Mouse (Mus musculus): ENCODE data around the gene Rpl41. TPM values are rescaled to one million over a fixed set of nuclear protein-coding genes. Genes with fewer than 3 reads are reported as not detected.

Gene Rpl41
- polyA plus RNA-seq (2015; fragmentation: Nextera tagmentation; extraction: Ambion mirVana): 2,536 and 2,780 TPM in 2 replicates

DNA sequence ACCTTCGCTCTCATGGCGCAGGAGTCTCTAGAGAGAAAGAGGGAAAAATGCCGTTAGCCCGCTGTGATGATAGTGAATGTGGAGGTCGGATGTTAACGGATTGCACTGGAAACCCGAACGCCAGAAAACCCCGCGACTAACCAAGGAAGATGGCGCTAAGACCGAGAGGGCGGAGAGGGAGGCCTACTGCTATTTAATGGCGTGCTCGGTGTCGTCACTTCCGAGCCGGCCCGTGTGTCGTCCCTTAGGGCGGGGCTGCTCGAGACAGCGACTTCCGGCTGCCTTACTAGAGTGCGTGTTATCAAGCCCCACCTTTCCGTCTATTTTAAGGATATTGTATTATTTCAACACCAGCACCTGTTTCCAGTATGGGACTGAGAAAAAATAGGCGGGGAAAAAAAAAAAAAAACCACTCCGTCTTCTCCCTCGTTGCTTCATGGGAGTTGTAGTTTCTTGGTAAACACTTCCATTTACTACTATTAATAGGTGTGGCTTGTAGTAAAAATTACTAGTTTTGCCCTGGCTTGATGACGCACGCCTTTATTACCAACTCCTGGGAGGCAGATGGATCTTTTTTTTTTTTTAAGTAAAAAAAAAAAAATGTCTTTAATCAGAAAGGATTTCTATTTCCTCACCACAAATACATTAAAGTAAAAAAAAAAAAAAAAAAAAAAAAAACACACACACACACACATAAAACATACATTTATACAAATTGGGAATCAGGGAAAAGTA lies at the start of gene Rpl41:
Gene Rpl41 (minus strand): TSS at position 359 of the 735 bp plus-strand sequence.

DNA sequence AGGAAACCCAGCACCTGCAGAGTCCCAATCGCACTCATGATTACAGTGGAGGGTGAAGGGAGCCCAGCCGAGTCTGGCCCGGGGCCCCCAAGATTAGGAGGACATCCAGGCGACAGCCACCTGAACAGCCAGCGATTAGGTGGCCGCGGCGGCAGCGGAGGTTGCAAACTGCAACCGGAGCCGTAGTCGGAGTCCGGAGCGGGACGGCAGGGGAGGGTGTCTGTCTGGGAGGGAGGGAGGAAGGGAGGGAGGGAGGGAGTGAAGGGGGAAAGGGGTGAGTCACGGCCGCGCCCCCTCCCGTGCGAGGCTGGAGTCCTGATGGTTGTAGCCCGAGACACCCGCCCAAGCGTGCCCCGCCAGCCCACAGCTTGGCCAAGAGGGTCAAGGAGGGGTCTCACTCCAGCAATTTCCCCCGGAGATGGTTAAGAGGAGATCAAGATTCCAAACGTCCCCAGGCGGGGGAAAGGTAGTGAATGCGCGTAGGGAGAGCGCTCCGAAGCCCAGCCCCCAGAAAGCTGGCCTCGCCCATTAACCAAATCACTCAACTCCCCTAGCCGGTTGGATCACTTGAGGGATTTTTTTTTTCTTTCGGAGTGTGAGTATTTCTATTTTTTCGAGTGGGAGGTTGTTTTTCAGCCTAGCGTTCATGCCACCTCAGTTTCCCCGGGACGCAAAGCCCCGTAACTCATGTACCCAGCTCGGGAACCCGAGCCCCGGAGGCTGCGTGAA lies 40.5 kb upstream of the Rpl41 start, which contains the start of gene Erbb3:
Gene Erbb3 (minus strand): TSS at position 189 of the 729 bp plus-strand sequence.

DNA sequence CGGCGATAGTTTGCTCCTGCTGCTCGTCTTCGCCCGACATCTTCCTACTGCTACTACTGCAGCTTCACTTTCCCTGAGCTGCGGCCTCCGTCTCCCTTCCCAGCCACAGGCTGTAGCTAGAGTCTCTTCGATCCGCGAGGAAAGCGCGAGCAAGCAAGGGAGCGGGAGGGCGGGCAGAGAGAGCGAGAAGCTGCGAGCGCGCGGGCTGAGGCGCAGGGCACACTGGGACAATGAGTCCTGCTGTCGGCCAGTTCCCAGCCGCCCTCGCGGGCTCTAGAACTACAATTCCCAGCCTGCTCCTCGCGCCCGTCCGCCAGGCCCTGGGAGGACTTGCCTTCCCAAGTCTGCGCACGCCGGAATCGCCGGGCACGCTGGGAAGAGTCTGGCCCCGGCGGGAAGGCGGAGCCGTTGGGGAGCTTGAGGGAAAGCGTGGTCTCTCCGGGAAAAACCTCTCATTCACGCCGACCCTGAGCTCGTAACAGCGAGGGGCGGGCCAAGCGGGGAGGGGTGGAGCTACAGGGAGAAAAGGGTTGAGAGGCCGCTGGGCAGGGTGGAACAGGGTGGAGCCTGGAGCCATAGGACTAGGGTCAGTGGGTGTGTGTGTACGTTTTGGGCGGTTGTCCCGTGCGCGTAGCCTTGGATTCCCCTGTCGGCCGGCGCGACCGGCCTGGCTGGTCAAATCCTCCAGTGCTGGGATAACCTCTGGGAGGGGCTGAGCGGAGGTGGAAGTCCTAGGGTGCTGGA lies 16.9 kb upstream of the Rpl41 start, which contains the start of gene Pa2g4:
Gene Pa2g4 (minus strand): TSS at position 200 of the 744 bp plus-strand sequence.

DNA sequence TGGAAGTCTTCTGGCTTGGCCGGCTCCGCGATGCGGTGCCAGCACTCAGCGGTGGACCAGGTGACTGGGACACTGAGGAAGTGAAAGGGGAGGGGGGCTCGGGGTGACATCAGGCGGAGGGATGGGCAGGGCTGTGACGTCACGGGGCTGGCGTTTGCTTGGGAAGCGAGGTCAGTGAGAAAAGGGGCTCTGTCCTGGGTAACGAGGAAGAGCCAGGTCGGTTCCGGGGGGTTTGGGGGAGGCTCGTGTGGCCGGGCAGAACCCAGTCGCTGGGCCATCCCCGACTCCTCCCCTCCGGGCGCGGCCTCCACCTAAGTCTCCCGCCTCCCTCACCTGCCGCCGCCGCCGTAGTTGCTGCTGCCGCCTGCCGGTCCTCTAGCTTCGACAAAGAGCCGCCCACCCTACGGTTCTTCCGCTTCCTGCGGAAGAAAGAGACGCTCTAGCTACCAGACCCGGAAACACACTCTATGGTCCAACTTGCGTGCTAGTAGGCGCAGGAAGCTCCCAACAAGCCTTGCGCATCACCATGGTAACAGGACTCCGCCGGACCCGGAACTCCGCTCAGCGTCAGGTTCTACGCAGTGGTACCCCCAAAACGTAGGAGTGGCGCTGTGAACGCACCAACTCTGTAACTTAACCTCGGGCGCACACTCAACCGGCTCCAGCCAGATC lies 1.6 kb downstream of the Rpl41 start, which contains the start of gene Zc3h10:
Gene Zc3h10 (minus strand): TSS at position 414 of the 672 bp plus-strand sequence.

DNA sequence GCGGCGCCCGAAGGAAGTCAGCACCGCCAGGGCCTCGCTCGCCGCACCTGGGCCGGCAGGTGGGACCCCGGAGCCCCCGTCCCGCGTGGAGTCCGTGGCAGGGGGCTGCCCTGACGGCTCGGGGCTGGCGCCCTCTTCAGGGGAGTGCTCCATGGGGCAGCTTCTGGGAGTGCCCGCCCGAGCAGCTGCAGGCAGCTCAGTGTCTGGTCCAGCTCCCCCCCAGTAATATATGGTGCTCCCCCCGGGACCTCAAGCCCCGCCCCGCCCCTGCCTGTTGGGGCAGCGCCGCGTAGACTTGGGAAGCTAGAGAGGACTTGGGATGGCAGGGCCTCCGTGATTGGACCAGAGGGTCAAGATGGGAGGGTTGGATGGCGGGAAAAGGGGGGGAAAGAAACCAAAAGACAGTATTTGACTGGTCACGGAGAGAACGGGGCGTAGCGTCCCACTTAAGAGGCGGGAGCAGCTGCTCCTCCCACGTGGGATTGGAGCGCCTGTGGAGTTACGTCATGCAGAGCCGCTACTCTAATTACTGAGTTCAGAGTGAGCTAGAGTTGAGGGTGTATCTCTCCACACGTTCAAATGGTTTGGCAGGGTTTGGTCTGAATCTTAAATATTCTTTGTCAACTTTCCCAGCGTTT lies 23.3 kb downstream of the Rpl41 start, which contains the start of gene Esyt1:
Gene Esyt1 (minus strand): TSS at position 201 of the 638 bp plus-strand sequence.

DNA sequence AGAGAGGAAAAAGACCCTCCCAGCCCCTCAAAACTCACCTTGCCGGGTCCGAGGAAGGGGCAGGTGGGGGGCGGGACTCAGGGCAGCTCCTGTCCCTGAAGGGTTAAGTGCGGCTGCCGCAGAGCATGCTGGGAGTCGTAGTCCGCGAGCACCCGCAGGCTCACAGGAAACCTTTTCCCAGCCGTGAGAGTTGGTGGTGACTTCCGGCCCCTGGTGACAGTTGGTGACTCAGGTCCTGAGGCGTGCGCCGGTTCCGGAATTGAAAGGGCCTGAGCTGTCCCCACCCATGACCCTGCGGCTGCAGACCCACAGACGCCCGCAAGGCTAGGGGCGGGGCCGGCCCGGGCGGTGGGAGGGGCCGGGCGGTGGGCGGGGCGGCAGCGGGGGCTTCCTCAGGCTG lies 50.5 kb downstream of the Rpl41 start, which contains the start of gene Myl6b:
Gene Myl6b (minus strand): TSS at position 96 of the 400 bp plus-strand sequence.

Small RNAs within 50 kb of the gene (microRNA-seq; reads per million reads assigned to microRNA genes)
- gene Gm47275: not detected
- not detected for gene Mir6916
- not detected for gene Mir6917

Other genes with a start within 250 kb of the Rpl41 start
- 11.9 and 14.3 TPM in 2 replicates for gene Pan2, start 246.0 kb downstream of the Rpl41 start, polyA plus RNA-seq (2015; fragmentation: Nextera tagmentation; extraction: Ambion mirVana)
- 196 and 205 TPM in 2 replicates for gene Cnpy2, start 226.8 kb downstream of the Rpl41 start, polyA plus RNA-seq (2015; fragmentation: Nextera tagmentation; extraction: Ambion mirVana)
- gene Cs, start 211.6 kb downstream of the Rpl41 start, polyA plus RNA-seq (2015; fragmentation: Nextera tagmentation; extraction: Ambion mirVana): 251 and 275 TPM in 2 replicates
- gene Coq10a, start 180.3 kb downstream of the Rpl41 start, polyA plus RNA-seq (2015; fragmentation: Nextera tagmentation; extraction: Ambion mirVana): 53.4 and 56.3 TPM in 2 replicates
- 10.7 and 13.3 TPM in 2 replicates for gene Ankrd52, start 172.2 kb downstream of the Rpl41 start, polyA plus RNA-seq (2015; fragmentation: Nextera tagmentation; extraction: Ambion mirVana)
- gene Slc39a5, start 148.1 kb downstream of the Rpl41 start, polyA plus RNA-seq (2015; fragmentation: Nextera tagmentation; extraction: Ambion mirVana): 0.67 and 1.3 TPM in 2 replicates
- gene Nabp2, start 137.8 kb downstream of the Rpl41 start, polyA plus RNA-seq (2015; fragmentation: Nextera tagmentation; extraction: Ambion mirVana): 145 TPM in 2 replicates
- gene Rnf41, start 137.6 kb downstream of the Rpl41 start, polyA plus RNA-seq (2015; fragmentation: Nextera tagmentation; extraction: Ambion mirVana): 65.5 and 72.9 TPM in 2 replicates
- 93.1 and 115 TPM in 2 replicates for gene Smarcc2, start 90.1 kb downstream of the Rpl41 start, polyA plus RNA-seq (2015; fragmentation: Nextera tagmentation; extraction: Ambion mirVana)
- 1,126 and 1,148 TPM in 2 replicates for gene Myl6, start 55.2 kb downstream of the Rpl41 start, polyA plus RNA-seq (2015; fragmentation: Nextera tagmentation; extraction: Ambion mirVana)
- 8.3 and 8.4 TPM in 2 replicates for gene Myl6b, start 50.6 kb downstream of the Rpl41 start, polyA plus RNA-seq (2015; fragmentation: Nextera tagmentation; extraction: Ambion mirVana)
- gene Esyt1, start 23.4 kb downstream of the Rpl41 start, polyA plus RNA-seq (2015; fragmentation: Nextera tagmentation; extraction: Ambion mirVana): 16.5 and 17.8 TPM in 2 replicates
- gene Zc3h10, start 1.5 kb downstream of the Rpl41 start, polyA plus RNA-seq (2015; fragmentation: Nextera tagmentation; extraction: Ambion mirVana): 13.7 and 14.0 TPM in 2 replicates
- gene Pa2g4, start 16.7 kb upstream of the Rpl41 start, polyA plus RNA-seq (2015; fragmentation: Nextera tagmentation; extraction: Ambion mirVana): 97.4 and 109 TPM in 2 replicates
- 2.8 and 3.5 TPM in 2 replicates for gene Erbb3, start 40.3 kb upstream of the Rpl41 start, polyA plus RNA-seq (2015; fragmentation: Nextera tagmentation; extraction: Ambion mirVana)
- gene Rps26, start 77.4 kb upstream of the Rpl41 start, polyA plus RNA-seq (2015; fragmentation: Nextera tagmentation; extraction: Ambion mirVana): 392 and 465 TPM in 2 replicates
- 9.8 and 13.8 TPM in 2 replicates for gene Ikzf4, start 96.7 kb upstream of the Rpl41 start, polyA plus RNA-seq (2015; fragmentation: Nextera tagmentation; extraction: Ambion mirVana)
- 14.1 and 17.0 TPM in 2 replicates for gene Suox, start 124.8 kb upstream of the Rpl41 start, polyA plus RNA-seq (2015; fragmentation: Nextera tagmentation; extraction: Ambion mirVana)
- 92.5 and 96.1 TPM in 2 replicates for gene Rab5b, start 147.0 kb upstream of the Rpl41 start, polyA plus RNA-seq (2015; fragmentation: Nextera tagmentation; extraction: Ambion mirVana)
- 1.3 and 1.7 TPM in 2 replicates for gene Pmel, start 154.9 kb upstream of the Rpl41 start, polyA plus RNA-seq (2015; fragmentation: Nextera tagmentation; extraction: Ambion mirVana)
- 11.6 and 12.0 TPM in 2 replicates for gene Cdk2, start 155.7 kb upstream of the Rpl41 start, polyA plus RNA-seq (2015; fragmentation: Nextera tagmentation; extraction: Ambion mirVana)
- gene Dgka, start 195.6 kb upstream of the Rpl41 start, polyA plus RNA-seq (2015; fragmentation: Nextera tagmentation; extraction: Ambion mirVana): 5.9 and 6.3 TPM in 2 replicates
- 42.0 and 51.6 TPM in 2 replicates for gene Pym1, start 198.6 kb upstream of the Rpl41 start, polyA plus RNA-seq (2015; fragmentation: Nextera tagmentation; extraction: Ambion mirVana)
- gene Mmp19, start 241.6 kb upstream of the Rpl41 start, polyA plus RNA-seq (2015; fragmentation: Nextera tagmentation; extraction: Ambion mirVana): 0.54 and 0.62 TPM in 2 replicates